Mouse (Mus musculus) lung, postnatal 25 days (tissue): ENCODE results near the gene Ube2ql1.
A peak's percentile ranks its signal among the peaks of the same experiment; 100 is the strongest.

Experiments used
- DNase-seq: peaks from one replicate; pipeline ENCODE4 v3.0.0; 2022; ENCODE audit warnings: low spot score

The Ube2ql1 gene

GRCm38 (mm10) chr13:69707496-69707895, 32.2 kb downstream of the Ube2ql1 start:
- no peak for DNase-seq

- no peak for DNase-seq
These were observed 32.8 kb downstream of the Ube2ql1 start for GRCm38 (mm10) chr13:69706919-69707318.

DNA sequence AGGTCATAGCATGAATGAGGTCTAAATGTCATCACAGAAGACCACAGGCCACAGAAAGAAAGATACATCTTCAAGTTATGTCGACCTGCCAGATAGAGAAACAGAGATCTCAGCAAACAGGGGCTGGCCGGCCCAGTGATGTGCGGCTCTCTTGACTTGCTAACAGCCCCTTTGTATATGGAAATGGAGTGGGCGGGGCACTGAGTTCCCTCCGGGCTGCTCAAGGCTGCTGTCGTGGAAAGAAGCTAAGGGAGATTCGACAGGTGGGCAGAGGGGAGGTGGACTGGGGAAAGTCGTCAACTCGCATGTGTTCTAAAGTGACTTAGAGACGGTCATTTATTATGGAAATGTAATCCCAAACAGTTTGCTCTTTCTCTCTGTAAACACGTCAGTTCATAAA, 36.2 kb downstream of the Ube2ql1 start:
- DNase-seq = no peak

DNA sequence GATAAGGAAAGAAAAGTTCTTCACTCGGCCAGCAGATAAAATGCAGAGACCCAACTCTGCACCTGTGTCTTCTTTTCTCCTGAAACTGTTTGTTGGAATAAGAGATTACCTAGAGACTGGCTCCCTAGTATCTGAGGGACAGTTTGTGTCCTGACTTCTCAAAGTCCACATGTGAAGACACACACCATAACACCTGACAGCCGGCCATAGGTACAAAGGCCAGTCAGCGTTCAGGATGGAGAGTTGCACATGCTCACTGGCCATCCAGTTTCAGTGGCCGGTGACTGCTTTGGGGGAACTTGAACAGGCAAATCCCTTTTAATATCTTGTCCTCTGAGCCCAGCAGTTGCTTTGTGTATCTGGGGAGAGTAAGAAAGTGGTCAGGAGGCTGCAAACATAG, 38.3 kb downstream of the Ube2ql1 start:
- DNase-seq = no peak

GRCm38 (mm10) chr13:69700827-69701226, 38.9 kb downstream of the Ube2ql1 start:
- DNase-seq = no peak

DNA sequence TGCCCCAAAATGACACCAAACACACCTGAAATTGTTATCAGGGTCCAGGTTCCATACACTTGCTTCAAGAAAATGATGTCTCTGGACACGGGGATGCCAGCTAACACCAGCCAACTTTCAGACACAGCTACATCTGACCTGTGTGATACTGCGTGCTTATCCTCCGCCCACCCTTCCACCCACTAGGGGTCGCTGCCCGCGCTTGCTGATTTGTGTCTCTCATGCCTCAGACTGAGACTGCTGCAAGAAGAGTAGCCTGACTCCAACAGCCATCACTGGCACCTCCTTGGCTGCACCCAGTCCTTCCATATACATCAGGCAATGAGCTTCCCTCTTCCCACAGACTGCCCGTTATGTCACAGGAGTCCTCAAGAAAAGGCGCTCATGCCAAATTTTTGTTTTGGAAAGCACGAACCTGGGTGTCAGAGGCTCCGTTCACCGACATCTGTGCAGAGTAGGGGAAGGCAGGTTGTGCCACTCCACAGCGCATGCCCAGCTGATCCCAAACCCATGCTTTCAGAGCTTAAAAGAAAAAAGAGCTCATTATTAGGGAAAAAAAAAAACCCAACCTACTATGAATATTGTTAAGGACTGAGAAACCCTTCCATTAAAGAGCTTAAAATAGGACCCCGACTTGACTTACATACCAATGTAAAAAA, 43.2 kb downstream of the Ube2ql1 start:
- DNase-seq = peak; percentile 16

GRCm38 (mm10) chr13:69691074-69691473, 48.6 kb downstream of the Ube2ql1 start:
- peak; percentile 5 for DNase-seq

DNA sequence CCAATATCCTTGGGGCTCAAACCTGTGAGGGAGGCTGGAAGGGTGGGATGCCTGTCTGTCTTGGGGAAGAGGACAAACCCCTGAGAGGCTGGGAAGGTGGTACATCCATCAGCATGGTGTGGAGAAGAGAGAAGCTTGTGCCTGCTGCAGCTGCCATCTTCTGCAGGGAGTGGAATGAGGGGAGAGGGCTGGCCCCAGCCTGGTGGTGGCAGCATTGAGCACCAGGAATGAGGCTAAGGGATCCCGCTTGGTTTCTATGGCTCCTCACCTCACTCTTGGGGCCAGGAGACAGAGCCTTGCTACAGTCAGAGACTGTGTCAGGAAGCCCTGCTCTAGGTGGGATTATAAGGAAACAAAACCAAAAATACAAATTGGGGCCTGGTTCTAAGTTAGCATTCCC, 52.7 kb downstream of the Ube2ql1 start:
- no peak for DNase-seq

- DNase-seq = no peak
These were observed 54.3 kb downstream of the Ube2ql1 start for GRCm38 (mm10) chr13:69685406-69685818.

DNA sequence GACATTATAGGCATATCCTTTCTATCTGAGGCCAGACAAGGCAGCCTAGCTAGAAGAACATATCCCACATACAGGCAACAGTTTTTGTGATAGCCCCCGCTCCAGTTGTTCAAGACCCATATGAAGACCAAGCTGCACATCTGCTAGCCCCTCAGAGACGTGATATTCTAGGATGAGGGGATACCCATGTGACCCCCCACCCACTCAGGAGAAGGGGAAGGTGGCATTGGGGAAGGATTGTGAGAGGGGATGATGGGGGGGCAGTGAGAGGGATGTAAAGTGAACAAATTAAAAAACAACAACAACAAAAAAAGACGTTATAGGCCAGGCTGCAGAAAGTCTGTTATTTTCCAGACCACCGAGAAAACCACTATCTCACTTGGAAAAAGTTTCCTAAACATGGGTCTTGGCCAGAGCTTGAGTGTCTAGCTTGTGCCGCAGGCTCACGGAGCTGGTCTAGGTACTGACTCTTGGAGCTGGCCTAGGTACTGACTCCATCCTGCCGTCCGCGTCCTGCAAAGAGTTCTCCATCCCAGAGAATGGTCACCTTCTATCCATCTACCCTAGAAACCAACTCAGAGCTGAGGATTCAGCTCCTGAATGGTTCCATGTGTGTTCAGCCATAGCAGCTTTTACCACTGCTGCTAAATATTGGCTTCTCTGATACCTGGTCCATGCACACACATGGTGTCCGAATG, 65.6 kb downstream of the Ube2ql1 start:
- DNase-seq = no peak

DNA sequence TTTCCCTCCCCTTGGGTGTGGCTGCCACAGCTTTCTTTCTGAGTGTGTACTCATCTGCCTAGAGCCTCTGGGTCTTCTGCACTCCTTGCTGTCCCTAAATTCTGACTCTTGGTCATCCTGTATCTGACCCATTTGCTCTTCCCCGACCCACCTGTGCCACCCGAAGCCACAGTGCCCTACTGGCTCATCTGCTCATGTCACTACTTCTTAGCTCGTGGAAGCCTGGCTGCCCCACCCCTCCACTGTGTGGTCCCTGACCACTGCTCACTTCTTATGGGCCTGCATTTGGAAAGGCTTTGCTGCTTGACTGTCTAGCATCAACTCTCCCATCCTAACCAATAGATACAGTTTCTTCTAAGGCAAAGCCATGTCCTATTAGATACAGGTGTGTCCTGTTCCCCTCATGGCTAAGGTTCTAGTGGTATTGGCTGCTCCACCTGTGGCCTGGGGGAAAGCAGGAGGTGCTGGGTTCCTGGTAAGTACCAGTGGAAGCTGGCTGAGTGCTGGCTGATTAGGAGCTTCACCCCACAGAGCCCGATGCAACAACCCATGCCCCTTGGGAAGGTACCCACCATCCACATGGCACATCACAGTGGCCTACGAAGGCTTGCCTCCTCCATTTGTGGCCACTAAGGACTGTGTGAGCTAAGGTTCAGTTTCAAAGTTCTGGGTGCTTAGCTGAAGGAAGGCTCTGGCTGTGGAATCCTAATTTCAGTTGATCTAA, 66.3 kb downstream of the Ube2ql1 start:
- DNase-seq = no peak

GRCm38 (mm10) chr13:69672565-69672964, 67.1 kb downstream of the Ube2ql1 start:
- no peak for DNase-seq

- DNase-seq = no peak
These were observed 67.6 kb downstream of the Ube2ql1 start for GRCm38 (mm10) chr13:69672121-69672520.

GRCm38 (mm10) chr13:69654508-69654907, 85.2 kb downstream of the Ube2ql1 start:
- DNase-seq = no peak
